Mouse (Mus musculus): ENCODE measurements at regions not wholly inside any gene's neighbourhood (a gene's known extent, or its start where the extent isn't known, plus 50 kb on each side); places are given as distances from the start of the nearest gene placed in this dataset.
"Not testable (repeated sequence)": the region's sequence is repeated elsewhere in the genome, so short reads cannot be mapped to it uniquely, and the experiment has no call there.

DNA sequence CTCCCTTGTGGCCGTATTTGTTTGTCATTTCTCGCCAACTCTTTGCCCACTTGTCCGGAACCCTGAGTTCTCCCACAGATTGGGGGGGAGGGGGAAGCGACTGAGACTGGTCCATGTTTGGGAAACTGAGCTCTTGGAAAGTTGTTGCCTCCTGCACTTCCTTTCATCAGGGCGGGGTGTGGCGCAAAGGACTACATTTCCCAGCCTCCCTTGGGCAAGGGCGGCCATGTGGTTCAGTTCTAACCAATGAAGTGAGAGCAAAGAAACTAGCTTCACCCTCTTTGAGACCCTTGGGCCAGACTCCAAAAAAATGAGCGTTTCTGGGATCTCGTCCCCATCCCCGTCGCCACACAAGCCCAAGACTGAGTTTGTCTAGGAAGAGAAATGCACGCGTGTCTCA lies 81.6 kb downstream of the Cd2 start:
- not testable (repeated sequence) for TF ChIP-seq CTCF, EP300 (IDR thresholded peaks at IDR 0.05; ENCODE audit: low read depth)

Measured in liver, embryonic 14.5 days (tissue).